Mouse (Mus musculus): ENCODE results near the gene Yae1d1. TPM values are rescaled to one million over a fixed set of nuclear protein-coding genes. Genes with fewer than 3 reads are reported as not detected.

Gene Yae1d1
- polyA plus RNA-seq, 1 experiment, result 18.8 TPM

- Histone ChIP-seq H3K27me3 (ENCODE audit: control insufficient read depth, insufficient read depth, low read length) (no peaks in the 10 kb centered on the region), H3K36me3 (ENCODE audit: control insufficient read depth, insufficient read depth, low read length) (peaks cover 2% of the 10 kb centered on the region), H3K4me3 (ENCODE audit: control insufficient read depth, low read depth, low read length) (no peak overlapping the region), H3K4me1 (ENCODE audit: control insufficient read depth, insufficient read depth, low read length) (no peaks in the 10 kb centered on the region), H3K27ac (ENCODE audit: control insufficient read depth, insufficient read depth, low read depth, low read length) (no peak overlapping the region)
- TF ChIP-seq POLR2A (IDR thresholded peaks at IDR 0.05; ENCODE audit: control insufficient read depth, low read depth, low read length) (no peak), CTCF (IDR thresholded peaks at IDR 0.05; ENCODE audit: control insufficient read depth, insufficient read depth, insufficient replicate concordance, low read depth, low read length) (peak; percentile 67; the same call in 1 of the 2 replicates)
These were observed 10.0 kb downstream of the Yae1d1 start for GRCm38 (mm10) chr13:17983194-17983593.

- Histone ChIP-seq H3K27ac (ENCODE audit: control insufficient read depth, insufficient read depth, low read depth, low read length) (no peak overlapping the region), H3K4me3 (ENCODE audit: control insufficient read depth, low read depth, low read length) (no peak overlapping the region), H3K4me1 (ENCODE audit: control insufficient read depth, insufficient read depth, low read length) (no peaks in the 10 kb centered on the region), H3K27me3 (ENCODE audit: control insufficient read depth, insufficient read depth, low read length) (no peaks in the 10 kb centered on the region), H3K36me3 (ENCODE audit: control insufficient read depth, insufficient read depth, low read length) (peaks cover 2% of the 10 kb centered on the region)
- no peak for TF ChIP-seq CTCF (IDR thresholded peaks at IDR 0.05; ENCODE audit: control insufficient read depth, insufficient read depth, insufficient replicate concordance, low read depth, low read length)
- TF ChIP-seq POLR2A (IDR thresholded peaks at IDR 0.05; ENCODE audit: control insufficient read depth, low read depth, low read length), result no peak
These were observed 10.5 kb downstream of the Yae1d1 start for GRCm38 (mm10) chr13:17982634-17983033.

- H3K4me3 ChIP-seq (ENCODE audit: control insufficient read depth, low read depth, low read length), result no peak overlapping the region
- no peaks in the 10 kb centered on the region for H3K36me3 ChIP-seq (ENCODE audit: control insufficient read depth, insufficient read depth, low read length)
- no peaks in the 10 kb centered on the region for H3K27me3 ChIP-seq (ENCODE audit: control insufficient read depth, insufficient read depth, low read length)
These were observed 16.1 kb downstream of the Yae1d1 start for GRCm38 (mm10) chr13:17976854-17977739.

GRCm38 (mm10) chr13:17975891-17976290 lies 17.3 kb downstream of the Yae1d1 start:
- H3K4me1 ChIP-seq (ENCODE audit: control insufficient read depth, insufficient read depth, low read length), result no peaks in the 10 kb centered on the region
- no peaks in the 10 kb centered on the region for H3K36me3 ChIP-seq (ENCODE audit: control insufficient read depth, insufficient read depth, low read length)
- H3K27ac ChIP-seq (ENCODE audit: control insufficient read depth, insufficient read depth, low read depth, low read length), result no peak overlapping the region
- no peak overlapping the region for H3K4me3 ChIP-seq (ENCODE audit: control insufficient read depth, low read depth, low read length)
- no peak for TF ChIP-seq POLR2A (IDR thresholded peaks at IDR 0.05; ENCODE audit: control insufficient read depth, low read depth, low read length)
- H3K27me3 ChIP-seq (ENCODE audit: control insufficient read depth, insufficient read depth, low read length), result no peaks in the 10 kb centered on the region

More at GRCm38 (mm10) chr13:17976854-17977739, 16.1 kb downstream of the Yae1d1 start:
- Histone ChIP-seq H3K4me1 (ENCODE audit: control insufficient read depth, insufficient read depth, low read length) (no peaks in the 10 kb centered on the region), H3K27ac (ENCODE audit: control insufficient read depth, insufficient read depth, low read depth, low read length) (no peak overlapping the region)
- no peak for TF ChIP-seq CTCF (IDR thresholded peaks at IDR 0.05; ENCODE audit: control insufficient read depth, insufficient read depth, insufficient replicate concordance, low read depth, low read length)
- TF ChIP-seq POLR2A (IDR thresholded peaks at IDR 0.05; ENCODE audit: control insufficient read depth, low read depth, low read length), result no peak

GRCm38 (mm10) chr13:17975457-17975856 lies 17.7 kb downstream of the Yae1d1 start:
- no peak overlapping the region for H3K4me3 ChIP-seq (ENCODE audit: control insufficient read depth, low read depth, low read length)
- H3K27ac ChIP-seq (ENCODE audit: control insufficient read depth, insufficient read depth, low read depth, low read length), result no peak overlapping the region
- TF ChIP-seq POLR2A (IDR thresholded peaks at IDR 0.05; ENCODE audit: control insufficient read depth, low read depth, low read length) (no peak), CTCF (IDR thresholded peaks at IDR 0.05; ENCODE audit: control insufficient read depth, insufficient read depth, insufficient replicate concordance, low read depth, low read length) (no peak)

GRCm38 (mm10) chr13:17974734-17975133 lies 18.4 kb downstream of the Yae1d1 start:
- H3K27me3 ChIP-seq (ENCODE audit: control insufficient read depth, insufficient read depth, low read length), result no peaks in the 10 kb centered on the region
- no peaks in the 10 kb centered on the region for H3K36me3 ChIP-seq (ENCODE audit: control insufficient read depth, insufficient read depth, low read length)
- no peak overlapping the region for H3K27ac ChIP-seq (ENCODE audit: control insufficient read depth, insufficient read depth, low read depth, low read length)
- TF ChIP-seq POLR2A (IDR thresholded peaks at IDR 0.05; ENCODE audit: control insufficient read depth, low read depth, low read length), result no peak
- TF ChIP-seq CTCF (IDR thresholded peaks at IDR 0.05; ENCODE audit: control insufficient read depth, insufficient read depth, insufficient replicate concordance, low read depth, low read length), result no peak
- no peaks in the 10 kb centered on the region for H3K4me1 ChIP-seq (ENCODE audit: control insufficient read depth, insufficient read depth, low read length)
- no peak overlapping the region for H3K4me3 ChIP-seq (ENCODE audit: control insufficient read depth, low read depth, low read length)

More at GRCm38 (mm10) chr13:17975457-17975856, 17.7 kb downstream of the Yae1d1 start:
- no peaks in the 10 kb centered on the region for H3K27me3 ChIP-seq (ENCODE audit: control insufficient read depth, insufficient read depth, low read length)
- no peaks in the 10 kb centered on the region for H3K36me3 ChIP-seq (ENCODE audit: control insufficient read depth, insufficient read depth, low read length)
- no peaks in the 10 kb centered on the region for H3K4me1 ChIP-seq (ENCODE audit: control insufficient read depth, insufficient read depth, low read length)

GRCm38 (mm10) chr13:17960613-17961012 lies 32.5 kb downstream of the Yae1d1 start:
- Histone ChIP-seq H3K36me3 (ENCODE audit: control insufficient read depth, insufficient read depth, low read length) (no peaks in the 10 kb centered on the region), H3K4me3 (ENCODE audit: control insufficient read depth, low read depth, low read length) (no peak overlapping the region), H3K27me3 (ENCODE audit: control insufficient read depth, insufficient read depth, low read length) (no peaks in the 10 kb centered on the region), H3K27ac (ENCODE audit: control insufficient read depth, insufficient read depth, low read depth, low read length) (no peak overlapping the region), H3K4me1 (ENCODE audit: control insufficient read depth, insufficient read depth, low read length) (peaks cover 2% of the 10 kb centered on the region; the same call in 1 of the 2 replicates)
- TF ChIP-seq POLR2A (IDR thresholded peaks at IDR 0.05; ENCODE audit: control insufficient read depth, low read depth, low read length) (no peak), CTCF (IDR thresholded peaks at IDR 0.05; ENCODE audit: control insufficient read depth, insufficient read depth, insufficient replicate concordance, low read depth, low read length) (no peak)

Data from testis, adult 2 months (tissue).